Comparison of ENCODE assay signal across 8 mouse cellular contexts in genomic region chr9:62367510-62368071, GRCm38 (mm10). TPM values are rescaled to one million over a fixed set of nuclear protein-coding genes. Genes with fewer than 3 reads are reported as not detected.
DNase-seq lines count a peak whose midpoint lies in the region; ATAC-seq and TF ChIP-seq lines count a peak whose summit lies in the region.

No protein-coding gene starts in this region.

- peaks cover 2 to 35% of the 10 kb centered on the region in 2 experiments for H3K36me3 ChIP-seq in CH12.LX (replicated peaks in 1 of 2; ENCODE audit: control insufficient read depth in 1 of 2, insufficient read depth in 1 of 2, low read length in 1 of 2)
- peaks cover 14% of the 10 kb centered on the region for H3K36me3 ChIP-seq in forebrain, embryonic 13.5 days (ENCODE audit: poor library complexity, severe bottlenecking)
- H3K36me3 ChIP-seq in kidney, embryonic 15.5 days: peaks cover 13% of the 10 kb centered on the region

- H3K9ac ChIP-seq in CH12.LX (ENCODE audit: insufficient read depth, low read depth): peak overlapping the region; percentile 82
- 0 out of 2 replicates have a peak overlapping the region, but pooled peaks have one; percentile 16 for H3K9ac ChIP-seq in forebrain, embryonic 13.5 days
- H3K9ac ChIP-seq in kidney, embryonic 15.5 days: no peak overlapping the region

- peak overlapping the region; percentile 96 for H3K27ac ChIP-seq in CH12.LX (ENCODE audit: insufficient read depth, low read depth)
- peak overlapping the region; percentile 69 for H3K27ac ChIP-seq in forebrain, embryonic 13.5 days
- peak overlapping the region; percentile 80 for H3K27ac ChIP-seq in kidney, embryonic 15.5 days
- peak overlapping the region; percentile 70 for H3K27ac ChIP-seq in olfactory bulb, adult 2 months (ENCODE audit: insufficient read depth, low read depth, low read length)

- H3K4me1 ChIP-seq in CH12.LX (ENCODE audit: control insufficient read depth in 1 of 2, insufficient read depth in 2 of 2): peaks cover 23 to 86% of the 10 kb centered on the region in 2 experiments
- peaks cover 88% of the 10 kb centered on the region for H3K4me1 ChIP-seq in forebrain, embryonic 13.5 days
- H3K4me1 ChIP-seq in kidney, embryonic 15.5 days: peaks cover 97% of the 10 kb centered on the region
- peaks cover 81% of the 10 kb centered on the region for H3K4me1 ChIP-seq in olfactory bulb, adult 2 months (ENCODE audit: control insufficient read depth, insufficient read depth, low read length)

- TF ChIP-seq EP300 in CH12.LX (IDR thresholded peaks at IDR 0.05; ENCODE audit: low read length): no peak

- TF ChIP-seq POLR2A in CH12.LX (IDR thresholded peaks at IDR 0.05; ENCODE audit: low read depth, low read length): no peak; the same call in none of the 2 replicates
- TF ChIP-seq POLR2A in olfactory bulb, adult 2 months (IDR thresholded peaks at IDR 0.05; ENCODE audit: insufficient read depth, low read depth, low read length): no peak

- in situ Hi-C loops in CH12.LX (cut with MboI; ENCODE audit: low pct_ligation_motif_present, low pct_unique_long_range_greater_than_20kb, low sequenced_read_pairs): no loop called here

- H3K9me3 ChIP-seq in CH12.LX (replicated peaks; ENCODE audit: low read length): no peaks in the 10 kb centered on the region
- H3K9me3 ChIP-seq in forebrain, embryonic 13.5 days (replicated peaks): no peaks in the 10 kb centered on the region
- no peaks in the 10 kb centered on the region for H3K9me3 ChIP-seq in kidney, embryonic 15.5 days (replicated peaks)

- DNase-seq in cerebellum, adult 9-10 months: peak; percentile 60
- no peak for DNase-seq in cerebellum, postnatal 4 days (ENCODE audit: low spot score in 2 of 2)
- peak; percentile 53 for DNase-seq in CH12.LX (ENCODE audit: extremely low read depth)
- DNase-seq in frontal cortex, postnatal 10 days (ENCODE audit: low spot score in 2 of 2): no peak

- peak overlapping the region; percentile 55 to 66 (median 65) for H3K4me3 ChIP-seq in CH12.LX (replicated peaks in 1 of 3; ENCODE audit: low read depth in 2 of 3, low read length in 2 of 3, poor library complexity in 1 of 3)
- no peak overlapping the region for H3K4me3 ChIP-seq in forebrain, embryonic 13.5 days
- no peak overlapping the region for H3K4me3 ChIP-seq in kidney, embryonic 15.5 days (replicated peaks)
- no peak overlapping the region for H3K4me3 ChIP-seq in olfactory bulb, adult 2 months (ENCODE audit: insufficient read depth, low read depth, low read length)

- WGBS in forebrain, embryonic 13.5 days: 46% methylated on average over 10 of the region's 10 CpGs
- WGBS in kidney, embryonic 15.5 days: 37% methylated on average over 10 of the region's 10 CpGs
- WGBS in olfactory bulb, adult 2 months: 22% methylated on average over 10 of the region's 10 CpGs

- H3K4me2 ChIP-seq in CH12.LX (ENCODE audit: insufficient read depth, low read depth, poor library complexity, severe bottlenecking): peak overlapping the region; percentile 83
- H3K4me2 ChIP-seq in forebrain, embryonic 13.5 days: peak overlapping the region; percentile 27; the same call in 1 of the 2 replicates
- peak overlapping the region; percentile 8; the same call in 1 of the 2 replicates for H3K4me2 ChIP-seq in kidney, embryonic 15.5 days

- dilution Hi-C loops in CH12.LX (cut with MboI; ENCODE audit: extremely low pct_ligation_motif_present, extremely low pct_unique_long_range_greater_than_20kb, low sequenced_read_pairs): no loop called here

- no peak for TF ChIP-seq CTCF in CH12.LX (conservative IDR thresholded peaks at IDR 0.05 in 1 of 2, IDR thresholded peaks at IDR 0.05 in 1 of 2; ENCODE audit: low read depth in 2 of 2, low read length in 2 of 2)
- TF ChIP-seq CTCF in olfactory bulb, adult 2 months (IDR thresholded peaks at IDR 0.05; ENCODE audit: insufficient read depth, low read depth, low read length): no peak

- H3K27me3 ChIP-seq in CH12.LX (replicated peaks): no peaks in the 10 kb centered on the region
- H3K27me3 ChIP-seq in forebrain, embryonic 13.5 days: no peaks in the 10 kb centered on the region
- no peaks in the 10 kb centered on the region for H3K27me3 ChIP-seq in kidney, embryonic 15.5 days

- ATAC-seq in forebrain, embryonic 13.5 days: no peak
- no peak for ATAC-seq in kidney, embryonic 15.5 days (replicated peaks; ENCODE audit: low FRiP score)
- ATAC-seq in frontal cortex, adult (ENCODE audit: low TSS enrichment): no peak

- no peak for TF ChIP-seq RAD21 in CH12.LX (IDR thresholded peaks at IDR 0.05; ENCODE audit: low read depth, low read length)

- H3K79me2 ChIP-seq in CH12.LX (replicated peaks; ENCODE audit: control insufficient read depth, extremely low read depth, insufficient read depth, poor library complexity, severe bottlenecking): peaks cover 91% of the 10 kb centered on the region

TF ChIP-seq in CH12.LX, 34 proteins besides CTCF, POLR2A, EP300 and RAD21:
- no peak for TF ChIP-seq JUND (conservative IDR thresholded peaks at IDR 0.05; ENCODE audit: low read depth, low read length)
- TF ChIP-seq UBTF (IDR thresholded peaks at IDR 0.05; ENCODE audit: low read depth, low read length): peak; percentile 18; the same call in 1 of the 2 replicates
- no peak for TF ChIP-seq JUN (IDR thresholded peaks at IDR 0.05; ENCODE audit: insufficient read depth, low read depth, low read length)
- peak; percentile 63; the same call in 1 of the 2 replicates for TF ChIP-seq MAZ (IDR thresholded peaks at IDR 0.05; ENCODE audit: low read depth, low read length)
- TF ChIP-seq MXI1 (IDR thresholded peaks at IDR 0.05; ENCODE audit: low read depth, low read length): peak; percentile 10; the same call in 1 of the 2 replicates
- TF ChIP-seq BHLHE40 (IDR thresholded peaks at IDR 0.05; ENCODE audit: low read depth, low read length): no peak
- TF ChIP-seq MYC (IDR thresholded peaks at IDR 0.05; ENCODE audit: low read depth, low read length): no peak
- no peak for TF ChIP-seq POLR2AphosphoS2 (IDR thresholded peaks at IDR 0.05; ENCODE audit: low read depth, low read length)
- TF ChIP-seq NRF1 (IDR thresholded peaks at IDR 0.05; ENCODE audit: low read depth, low read length): no peak
- no peak for TF ChIP-seq E2F4 (IDR thresholded peaks at IDR 0.05; ENCODE audit: insufficient replicate concordance, low read depth, low read length)
- TF ChIP-seq USF1 (IDR thresholded peaks at IDR 0.05; ENCODE audit: low read depth, low read length): no peak
- no peak for TF ChIP-seq MAX (IDR thresholded peaks at IDR 0.05; ENCODE audit: low read length)
- peak; percentile 29; the same call in 1 of the 2 replicates for TF ChIP-seq CHD1 (IDR thresholded peaks at IDR 0.05; ENCODE audit: low read depth, low read length)
- 0 out of 2 replicates have a peak, but pooled peaks have one; percentile 36 for TF ChIP-seq ELF1 (IDR thresholded peaks at IDR 0.05; ENCODE audit: low read depth, low read length)
- TF ChIP-seq HCFC1 (IDR thresholded peaks at IDR 0.05; ENCODE audit: low read depth, low read length): no peak
- TF ChIP-seq ZNF384 (IDR thresholded peaks at IDR 0.05; ENCODE audit: low read depth, low read length): peak; percentile 14; the same call in 1 of the 2 replicates
TF ChIP-seq in CH12.LX: peak in this region for 6.

RNA-seq across cellular contexts. Expression of gene Anp32a, which starts 26.5 kb away (rescaled TPM):
- total RNA-seq in CH12.LX (2012; rRNA removed) (585 and 608 TPM in 2 replicates), CH12.LX (2014; rRNA removed) (809 and 869 TPM in 2 replicates)
- polyA plus RNA-seq in CH12.LX (2012; ENCODE audit: insufficient read length, low read depth): 1,207 and 1,391 TPM in 2 replicates
- 254 and 256 TPM in 2 replicates for polyA plus RNA-seq in forebrain, embryonic 13.5 days (2015; fragmentation: Nextera tagmentation; extraction: Ambion mirVana)
- 217 and 225 TPM in 2 replicates for polyA plus RNA-seq in kidney, embryonic 15.5 days (2015; fragmentation: Nextera tagmentation; extraction: Ambion mirVana)
- 1,184 TPM in 1 of 2 replicates, not detected in the other for polyA plus RNA-seq in olfactory bulb, adult 2 months (2012; ENCODE audit: insufficient read depth, insufficient read length, low replicate concordance, missing spikeins)

Comparison
In these comparisons a context has a peak if more than half of its experiments do, and no peak if none do; other contexts are left out.
1. DNase-seq: peak in cerebellum, adult 9-10 months (single experiment) and CH12.LX (single experiment); none in cerebellum, postnatal 4 days (0 of 2) and frontal cortex, postnatal 10 days (0 of 2).
2. H3K4me2 ChIP-seq: peak in every context shown above with its lines; median percentile 83 in CH12.LX; 27 in forebrain, embryonic 13.5 days; 8 in kidney, embryonic 15.5 days.
3. H3K4me3 ChIP-seq: peak in CH12.LX (3 of 3); none in forebrain, embryonic 13.5 days (single experiment), kidney, embryonic 15.5 days (single experiment) and olfactory bulb, adult 2 months (single experiment).
4. Peak in every context shown above with its lines, with median percentiles within 50 percentile points of each other: H3K27ac ChIP-seq.